Mouse (Mus musculus) 416B (cell line): ENCODE measurements around the gene Gpr18.
A peak's percentile ranks its signal among the peaks of the same experiment; 100 is the strongest.
"Not testable (repeated sequence)": the region's sequence is repeated elsewhere in the genome, so short reads cannot be mapped to it uniquely, and the experiment has no call there.

Experiments
- DNase-seq: peaks from one replicate; pipeline ENCODE4 v3.0.0; 2011; ENCODE audit warnings: low read depth

Gene Gpr18

GRCm38 (mm10) chr14:121881211-121881610, 34.4 kb downstream of the Gpr18 start:
- DNase-seq: no peak

- peak; percentile 13 for DNase-seq
Observed at GRCm38 (mm10) chr14:121879266-121879840, 36.2 kb downstream of the Gpr18 start.

GRCm38 (mm10) chr14:121878859-121879206, 36.7 kb downstream of the Gpr18 start:
- no peak for DNase-seq

- peak; percentile 98 for DNase-seq
Observed at GRCm38 (mm10) chr14:121878176-121878858, 37.3 kb downstream of the Gpr18 start, which contains the start of gene Ubac2. Ubac2 (plus strand) TSS chr14:121878620.

- DNase-seq: no peak
Observed at GRCm38 (mm10) chr14:121877640-121878039, 37.9 kb downstream of the Gpr18 start.

- no peak for DNase-seq
Observed at GRCm38 (mm10) chr14:121876860-121877259, 38.7 kb downstream of the Gpr18 start.

- not testable (repeated sequence) for DNase-seq
Observed at GRCm38 (mm10) chr14:121876190-121876589, 39.4 kb downstream of the Gpr18 start.

GRCm38 (mm10) chr14:121873646-121874045, 41.9 kb downstream of the Gpr18 start:
- no peak for DNase-seq

GRCm38 (mm10) chr14:121873172-121873571, 42.4 kb downstream of the Gpr18 start:
- DNase-seq: no peak

- no peak for DNase-seq
Observed at GRCm38 (mm10) chr14:121872760-121873159, 42.8 kb downstream of the Gpr18 start.

- DNase-seq: no peak
Observed at GRCm38 (mm10) chr14:121869111-121869510, 46.5 kb downstream of the Gpr18 start.

GRCm38 (mm10) chr14:121866574-121866973, 49.0 kb downstream of the Gpr18 start:
- no peak for DNase-seq

GRCm38 (mm10) chr14:121865162-121865561, 50.4 kb downstream of the Gpr18 start:
- DNase-seq: peak; percentile 85
